Mouse (Mus musculus) lung, postnatal 14 days (tissue): ENCODE results near the gene Itgal.

Experiments used
- DNase-seq: peaks from one replicate; pipeline ENCODE4 v3.0.0; 2021

The Itgal gene

DNA sequence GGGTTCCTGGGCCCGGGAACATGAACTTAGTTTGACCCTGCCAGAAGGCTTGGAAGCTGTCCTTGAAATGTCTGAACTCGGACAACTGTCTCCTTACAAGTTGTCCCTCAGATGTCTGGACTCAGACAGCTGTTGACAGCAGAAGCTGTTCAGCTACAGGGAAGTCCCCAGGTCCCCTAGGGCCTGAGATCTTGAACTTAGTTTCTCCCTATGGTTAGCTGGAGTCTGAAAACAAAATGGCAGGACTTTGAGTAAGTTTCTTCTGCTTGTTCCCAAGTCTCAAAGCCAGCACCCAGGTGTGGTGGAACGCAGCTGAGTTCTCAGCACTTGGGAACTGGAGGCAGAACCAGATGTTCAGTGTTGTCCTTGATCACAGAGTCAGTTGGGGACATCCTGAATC is 16.0 kb upstream of the Itgal start:
- no peak for DNase-seq

- DNase-seq = no peak
Observed at GRCm38 (mm10) chr7:127281114-127281513, 14.9 kb upstream of the Itgal start.

- no peak for DNase-seq
Observed at GRCm38 (mm10) chr7:127282190-127282589, 13.9 kb upstream of the Itgal start.

DNA sequence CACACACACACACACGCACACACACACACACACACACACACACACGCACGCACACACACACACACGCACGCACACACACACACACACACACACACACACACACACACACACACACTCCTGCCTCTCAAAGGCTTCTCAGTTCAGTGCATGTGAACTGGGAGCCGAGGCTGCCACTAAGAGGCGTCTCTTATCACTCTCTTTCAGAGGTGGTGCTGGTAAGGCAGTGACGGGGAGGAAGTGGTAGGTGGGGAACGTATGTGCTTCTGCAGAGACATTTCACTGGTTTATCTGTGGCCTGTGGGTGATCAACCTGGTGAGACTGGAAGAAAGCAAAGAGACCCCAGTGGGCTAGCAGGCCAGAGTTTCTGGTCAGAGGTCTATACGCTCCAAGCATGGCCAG is 10.9 kb upstream of the Itgal start:
- no peak for DNase-seq

- no peak for DNase-seq
Observed at GRCm38 (mm10) chr7:127287940-127288339, 8.1 kb upstream of the Itgal start.

GRCm38 (mm10) chr7:127289306-127289705 is 6.8 kb upstream of the Itgal start:
- DNase-seq = no peak

- DNase-seq = no peak
Observed at GRCm38 (mm10) chr7:127290142-127290541, 5.9 kb upstream of the Itgal start.

- no peak for DNase-seq
Observed at GRCm38 (mm10) chr7:127296786-127297555, 911 bp downstream of the Itgal start.

DNA sequence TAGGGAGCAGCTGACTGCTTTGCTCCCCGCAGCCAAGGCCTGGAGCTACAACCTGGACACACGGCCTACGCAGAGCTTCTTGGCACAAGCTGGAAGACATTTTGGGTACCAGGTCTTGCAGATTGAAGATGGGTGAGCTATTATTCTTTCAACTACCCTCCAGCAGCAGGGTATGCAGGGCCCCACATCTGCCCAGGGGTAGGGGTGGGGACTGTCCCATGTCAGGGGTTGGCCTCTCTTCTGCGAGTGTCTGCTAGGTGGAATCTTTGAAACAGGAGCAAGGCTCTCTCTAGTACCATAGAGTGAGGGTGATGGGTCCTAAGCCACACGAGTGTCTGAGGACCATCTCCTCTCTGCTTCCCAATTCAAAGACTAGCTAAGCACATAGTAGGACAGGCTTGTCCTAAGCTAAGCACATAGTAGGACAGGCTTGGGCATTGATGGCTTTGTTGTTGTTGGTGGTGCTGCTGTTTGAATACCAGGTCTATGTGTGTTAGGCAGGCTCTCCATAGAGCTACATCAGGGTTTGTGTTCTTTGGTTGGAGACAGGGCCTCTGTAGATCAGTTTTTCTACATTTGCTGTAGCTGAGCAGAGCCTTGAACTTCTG is 1.6 kb downstream of the Itgal start:
- no peak for DNase-seq

GRCm38 (mm10) chr7:127308431-127308830 is 12.4 kb downstream of the Itgal start:
- DNase-seq = no peak

DNA sequence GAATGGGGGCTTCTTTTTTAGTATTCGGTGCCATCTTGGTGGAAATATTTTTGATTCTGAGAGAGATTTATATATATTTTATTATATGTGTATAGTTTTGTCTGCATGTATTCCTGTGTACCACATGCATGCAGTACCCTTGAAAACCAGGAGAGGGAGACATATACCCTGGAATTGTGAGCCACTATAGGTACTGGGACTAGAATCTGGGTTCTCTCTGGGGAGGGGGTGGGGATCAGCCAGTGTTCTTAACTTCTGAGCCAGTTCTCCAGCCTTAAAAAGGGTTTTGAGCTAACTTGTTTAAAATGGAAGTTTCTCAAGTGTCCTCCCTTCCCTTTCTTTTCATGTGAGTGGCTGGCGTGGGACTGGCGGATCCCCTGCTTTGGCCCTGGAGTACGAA is 12.8 kb downstream of the Itgal start:
- peak; percentile 70 for DNase-seq

DNA sequence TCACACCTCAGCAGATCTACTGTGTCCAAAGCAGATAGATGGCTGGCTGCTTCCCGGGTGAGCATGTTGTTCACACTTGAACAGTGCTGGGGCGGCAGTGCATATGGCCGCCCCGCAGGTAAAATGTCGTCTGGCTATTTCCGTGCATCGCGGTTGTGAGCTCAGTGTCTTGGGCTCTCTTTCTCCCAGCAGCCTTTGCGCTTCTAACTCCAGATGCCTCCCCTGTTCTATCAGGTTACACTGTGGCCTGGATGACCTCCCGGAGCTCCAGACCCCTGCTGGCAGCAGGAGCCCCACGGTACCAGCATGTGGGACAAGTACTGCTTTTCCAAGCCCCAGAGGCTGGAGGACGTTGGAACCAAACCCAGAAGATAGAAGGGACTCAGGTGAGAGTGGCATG is 13.9 kb downstream of the Itgal start:
- no peak for DNase-seq

DNA sequence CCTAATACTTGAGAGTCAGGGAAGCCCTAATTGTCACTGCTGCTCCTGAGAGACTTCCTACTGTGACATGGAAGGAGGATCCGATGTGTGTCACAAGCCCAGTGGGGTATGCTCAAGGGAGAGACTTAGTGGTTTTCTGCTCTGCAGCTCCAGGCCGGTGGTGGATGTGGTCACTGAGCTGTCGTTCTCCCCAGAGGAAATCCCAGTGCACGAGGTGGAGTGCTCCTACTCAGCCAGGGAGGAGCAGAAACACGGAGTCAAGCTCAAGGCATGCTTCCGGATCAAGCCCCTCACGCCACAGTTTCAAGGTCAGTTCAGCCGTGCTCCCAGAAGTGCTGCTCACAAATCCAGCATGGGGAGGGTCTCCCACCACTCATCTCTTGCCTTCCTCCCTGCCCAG is 17.9 kb downstream of the Itgal start:
- no peak for DNase-seq

GRCm38 (mm10) chr7:127321106-127321505 is 25.0 kb downstream of the Itgal start:
- no peak for DNase-seq

DNA sequence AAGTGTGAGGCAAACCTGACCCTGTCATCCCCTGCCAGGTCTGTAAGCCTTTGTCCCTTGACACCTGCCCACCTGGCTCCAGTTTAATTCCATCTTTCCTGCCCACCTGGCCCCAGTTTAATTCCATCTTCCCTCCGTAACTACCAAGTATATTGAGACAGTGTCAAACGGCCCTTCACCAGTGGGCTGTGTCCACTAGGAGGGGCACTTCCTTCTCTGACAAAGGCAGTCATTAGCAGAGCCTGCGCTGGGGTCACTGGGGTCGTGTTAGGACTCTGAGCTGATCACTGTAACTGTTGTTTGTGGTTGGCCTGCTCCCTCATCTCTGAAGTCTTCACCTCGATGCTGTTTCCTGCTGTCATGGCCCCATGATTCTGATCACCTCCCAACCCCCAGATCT is 26.0 kb downstream of the Itgal start:
- DNase-seq = peak; percentile 58

GRCm38 (mm10) chr7:127324944-127325343 is 28.9 kb downstream of the Itgal start:
- no peak for DNase-seq

DNA sequence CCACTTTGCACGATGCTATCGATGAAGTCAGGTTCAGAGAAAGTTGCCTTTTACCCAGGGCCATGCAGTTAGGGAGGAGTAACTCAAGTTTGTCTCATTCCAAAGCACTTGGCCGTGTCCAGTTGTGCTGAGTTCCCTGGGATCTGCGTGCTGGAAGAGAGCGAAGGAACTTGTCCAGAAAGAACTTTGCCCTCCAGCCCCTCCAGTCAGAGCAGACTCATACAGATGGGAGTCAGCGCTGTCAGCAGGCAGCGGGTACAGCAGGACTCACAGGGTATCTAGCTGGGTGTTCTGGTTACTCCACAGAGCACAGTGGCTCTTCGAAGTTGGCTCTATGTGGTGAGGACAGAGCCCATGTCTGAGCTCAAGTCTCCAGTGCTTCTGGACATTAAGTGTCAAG is 29.5 kb downstream of the Itgal start:
- DNase-seq = no peak

DNA sequence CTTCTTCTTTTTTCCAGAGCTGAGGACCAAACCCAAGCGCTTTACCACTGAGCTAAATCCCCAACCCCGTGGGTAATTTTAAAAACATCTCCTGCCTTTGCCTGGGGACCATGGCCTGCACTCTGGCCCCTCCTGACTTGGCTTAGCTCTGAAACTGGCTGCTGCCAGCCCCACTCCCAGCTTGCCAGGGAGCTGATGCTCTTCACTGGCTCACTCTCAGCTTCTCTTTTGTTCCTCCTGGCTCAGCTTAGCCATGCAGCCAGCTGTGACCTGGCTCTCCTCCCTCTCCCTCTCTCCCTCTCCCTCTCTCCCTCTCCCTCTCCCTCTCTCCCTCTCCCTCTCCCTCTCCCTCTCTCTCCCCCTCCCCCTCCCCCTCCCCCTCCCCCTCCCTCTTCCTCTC is 30.6 kb downstream of the Itgal start:
- peak; percentile 44 for DNase-seq

DNA sequence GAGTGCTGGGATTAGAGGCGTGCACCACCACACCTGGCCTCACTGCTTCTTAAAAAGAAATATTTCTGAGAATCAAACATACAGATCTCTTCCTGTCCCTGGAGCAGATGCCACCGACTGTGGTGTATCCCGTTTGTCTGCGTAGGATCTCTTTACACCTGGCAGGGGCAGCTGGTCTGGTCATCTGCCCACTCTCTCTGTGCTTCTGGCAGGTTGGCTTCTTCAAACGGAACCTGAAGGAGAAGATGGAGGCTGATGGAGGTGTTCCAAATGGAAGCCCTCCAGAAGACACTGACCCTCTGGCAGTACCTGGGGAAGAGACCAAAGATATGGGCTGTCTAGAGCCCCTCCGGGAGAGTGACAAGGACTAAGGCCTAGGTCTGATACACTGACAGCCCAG is 37.2 kb downstream of the Itgal start:
- DNase-seq = no peak

DNA sequence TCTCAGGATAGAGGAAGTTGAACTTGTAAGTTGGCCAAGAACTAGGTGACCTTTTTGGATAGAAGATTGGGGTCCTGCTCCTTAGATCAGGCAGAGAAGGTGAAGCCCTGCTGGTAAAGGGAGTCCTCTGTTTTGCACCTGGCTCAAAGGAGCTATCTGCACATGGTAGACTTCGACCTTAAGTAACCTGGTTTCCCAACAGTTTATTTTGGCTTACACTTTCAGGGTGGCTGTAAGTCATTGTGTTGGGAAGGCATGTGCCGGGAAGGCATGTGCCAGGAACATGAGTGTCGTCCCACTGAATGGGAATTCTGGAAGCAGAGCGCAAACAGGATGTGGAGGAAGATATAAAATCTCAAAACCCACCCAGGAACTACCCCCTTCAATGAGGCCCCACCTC is 39.5 kb downstream of the Itgal start:
- no peak for DNase-seq

DNA sequence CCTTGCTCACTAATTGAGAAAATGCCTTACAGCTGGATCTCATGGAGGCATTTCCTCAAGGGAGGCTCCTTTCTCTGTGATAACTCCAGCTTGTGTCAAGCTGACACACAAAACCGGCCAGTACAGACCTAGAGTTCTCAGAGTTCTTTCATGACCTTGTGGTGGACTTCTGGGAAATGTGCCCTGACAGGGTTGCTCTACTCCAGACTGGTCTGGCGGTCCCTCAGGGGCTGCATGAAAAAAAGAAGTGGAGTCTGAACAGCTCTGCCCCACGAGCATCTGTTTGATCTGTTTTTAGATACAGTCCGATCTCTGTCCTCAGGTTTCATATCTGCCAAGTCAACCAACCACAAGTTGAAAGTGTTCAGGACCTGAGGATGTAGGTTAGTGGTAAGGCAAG is 41.6 kb downstream of the Itgal start:
- no peak for DNase-seq

GRCm38 (mm10) chr7:127341356-127341755 is 45.3 kb downstream of the Itgal start:
- DNase-seq = no peak

DNA sequence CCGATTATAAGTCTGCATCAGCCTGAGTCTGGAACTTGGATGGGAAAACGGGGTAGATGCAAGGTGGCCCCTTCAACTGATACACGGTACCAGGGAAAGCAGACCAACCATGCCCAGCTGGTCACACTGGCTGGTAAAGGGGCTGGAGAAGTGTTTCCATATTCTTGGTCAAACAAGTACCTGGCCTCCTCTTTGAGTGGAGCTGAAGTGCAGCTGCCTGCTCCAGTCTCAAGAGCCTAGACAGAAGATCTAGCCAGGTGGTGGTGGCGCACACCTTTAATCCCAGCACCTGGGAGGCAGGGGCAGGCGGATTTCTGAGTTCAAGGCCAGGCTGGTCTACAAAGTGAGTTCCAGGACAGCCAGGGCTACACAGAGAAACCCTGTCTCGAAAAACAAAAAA is 45.8 kb downstream of the Itgal start:
- DNase-seq = peak; percentile 14

DNA sequence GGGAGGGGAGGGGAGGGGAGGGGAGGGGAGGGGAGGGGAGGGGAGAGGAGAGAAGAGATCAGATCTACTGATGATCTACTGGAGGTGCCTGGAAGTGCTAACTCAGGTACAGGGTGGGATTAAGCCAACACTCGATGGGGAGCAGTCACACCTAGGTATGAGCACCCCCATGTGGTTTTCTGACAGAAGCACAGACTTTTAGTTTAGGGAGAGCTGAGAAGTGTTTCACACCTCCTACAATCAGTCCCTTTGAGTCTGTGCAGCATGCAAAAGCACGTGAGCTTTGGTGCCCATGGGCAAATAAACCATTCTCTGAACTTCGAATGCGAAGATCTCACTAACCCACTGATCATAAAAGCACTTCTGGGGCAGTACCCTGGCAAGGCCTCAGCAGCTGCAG is 46.3 kb downstream of the Itgal start:
- no peak for DNase-seq

DNA sequence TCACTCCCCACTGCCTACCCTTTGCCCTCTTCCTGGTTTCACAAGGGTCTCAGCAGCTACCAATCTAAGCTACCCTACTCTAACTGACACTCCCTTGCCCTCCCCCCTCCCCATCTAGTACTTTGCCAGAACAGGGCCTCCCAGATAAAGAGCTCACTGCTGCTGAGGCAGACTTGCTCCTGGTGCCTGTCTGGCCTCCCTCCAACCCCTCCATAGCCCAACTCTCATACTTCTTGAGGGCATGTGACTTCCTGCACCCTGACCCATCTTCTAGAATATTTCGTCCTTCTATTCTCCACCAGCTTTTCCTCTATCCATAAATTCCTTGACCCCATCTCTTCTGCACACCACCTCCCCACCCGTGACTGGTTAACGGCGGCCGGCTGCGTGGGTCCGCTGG is 46.8 kb downstream of the Itgal start:
- no peak for DNase-seq
